In genomic region chr19:29139699-29140456, GRCm38 (mm10) we compare ENCODE assay signal across 10 mouse cellular contexts. TPM values are rescaled to one million over a fixed set of nuclear protein-coding genes. Genes with fewer than 3 reads are reported as not detected.
DNase-seq lines count a peak whose midpoint lies in the region; ATAC-seq and TF ChIP-seq lines count a peak whose summit lies in the region.
"Had no signal": no experiment of that assay in that cellular context is flagged by ENCODE, and none has a peak within 500 bp of the region (broad histone marks: within the 10 kb centered on the region; RNA-seq: fewer than 3 reads in every experiment).

No protein-coding gene starts in this region.

- peak; percentile 71 for ATAC-seq in frontal cortex, adult (ENCODE audit: low TSS enrichment)
- ATAC-seq: midbrain, embryonic 15.5 days had no signal

- peak; percentile 25 for TF ChIP-seq CTCF in left cerebral cortex, adult 2 months (IDR thresholded peaks at IDR 0.05)

- intact Hi-C loops in left cerebral cortex, adult 2 months (cut with DNase I), result no loop called here
- intact Hi-C loops in left cerebral cortex, postnatal 10 days (cut with DNase I), result loop anchor here (5.0 kb wide), 1 partner anchor 112 kb away; the partner anchor contains the start of gene Jak2

- DNase-seq in frontal cortex, postnatal 36 days (ENCODE audit: low spot score in 2 of 2), result no peak
- DNase-seq in left cerebral cortex, adult 2 months (ENCODE audit: extremely low spot score in 1 of 2, low spot score in 2 of 2), result no peak
- DNase-seq in left cerebral cortex, postnatal 10 days (ENCODE audit: extremely low spot score in 1 of 2, low spot score in 2 of 2), result no peak
- peak; percentile 31 for DNase-seq in Muller cell, postnatal 12 days (ENCODE audit: inconsistent ontology term)
- peak; percentile 23 for DNase-seq in retina, embryonic 14.5 days (ENCODE audit: low spot score)
- no peak for DNase-seq in urinary bladder, postnatal 4 days (ENCODE audit: low spot score in 2 of 2)

- H3K4me3 ChIP-seq in left cerebral cortex, adult 2 months, result no peak overlapping the region
- H3K4me3 ChIP-seq: hindbrain, embryonic 10.5 days; kidney, embryonic 15.5 days; midbrain, embryonic 15.5 days had no signal

- H3K27ac ChIP-seq in left cerebral cortex, adult 2 months, result no peak overlapping the region
- H3K27ac ChIP-seq: hindbrain, embryonic 10.5 days; kidney, embryonic 15.5 days; midbrain, embryonic 15.5 days had no signal

RNA-seq across cellular contexts. Expression of gene Rcl1, which starts 38.7 kb away (rescaled TPM):
- total RNA-seq in left cerebral cortex, adult 2 months (2021), result 10 to 100 TPM; 15.5 to 15.7 TPM
- total RNA-seq in left cerebral cortex, postnatal 10 days (2021), result 10 to 100 TPM; 19.6 to 19.8 TPM

Comparison
In these comparisons a context has a peak if more than half of its experiments do, and no peak if none do; other contexts are left out.
1. DNase-seq: peak in Muller cell, postnatal 12 days (single experiment) and retina, embryonic 14.5 days (single experiment); none in frontal cortex, postnatal 36 days (0 of 2), left cerebral cortex, adult 2 months (0 of 2), left cerebral cortex, postnatal 10 days (0 of 2) and urinary bladder, postnatal 4 days (0 of 2).